Mouse (Mus musculus) hindbrain, embryonic 12.5 days (tissue): Measurements from ENCODE around the gene Arhgap17. TPM values are rescaled to one million over a fixed set of nuclear protein-coding genes. Genes with fewer than 3 reads are reported as not detected.

ENCODE experiments used
- ATAC-seq: fragments of 200-750 bp; cut with Nextera tagmentation; 2 replicates; pipeline ENCODE4 v1.8.0; 2017; ENCODE audit warnings: moderate TSS enrichment; ENCODE audit not compliant: low FRiP score
- H3K27ac ChIP-seq: fragments of 300-500 bp; sonication (generic); 2 replicates; pipeline ENCODE4 v1.5.1; 2016; ENCODE audit warnings: mild to moderate bottlenecking
- H3K27me3 ChIP-seq: fragments of 300-500 bp; sonication (generic); 2 replicates; pipeline ENCODE4 v1.6.1; 2016; ENCODE audit warnings: mild to moderate bottlenecking
- H3K36me3 ChIP-seq: fragments of 300-500 bp; sonication (generic); 2 replicates; pipeline ENCODE4 v1.6.1; 2016; ENCODE audit warnings: mild to moderate bottlenecking
- H3K4me1 ChIP-seq: fragments of 300-500 bp; sonication (generic); 2 replicates; pipeline ENCODE4 v1.6.1; 2016
- H3K4me2 ChIP-seq: fragments of 300-500 bp; sonication (generic); replicated peaks from 2 replicates; pipeline ENCODE4 v1.6.1; 2016; ENCODE audit warnings: mild to moderate bottlenecking
- H3K4me3 ChIP-seq: fragments of 300-500 bp; sonication (generic); 2 replicates; pipeline ENCODE4 v1.5.1; 2016; ENCODE audit warnings: mild to moderate bottlenecking
- H3K9ac ChIP-seq: fragments of 300-500 bp; sonication (generic); 2 replicates; pipeline ENCODE4 v1.6.1; 2016; ENCODE audit warnings: mild to moderate bottlenecking, moderate library complexity
- H3K9me3 ChIP-seq: fragments of 300-500 bp; sonication (generic); replicated peaks from 2 replicates; pipeline ENCODE4 v1.6.1; 2016; ENCODE audit warnings: mild to moderate bottlenecking
- WGBS: fragments of 180-500 bp; shearing (Covaris S2); methylation state at CpG from one replicate; pipeline ENCODE4 v1.1.7; 2016; 5-methylcytosine and 5-hydroxymethylcytosine counted together
- polyA plus RNA-seq: library from polyadenylated mRNA; unstranded; fragments of >200 nt; fragmentation: Nextera tagmentation; extraction: Ambion mirVana; gene quantifications from 2 replicates; pipeline ENCODE4 v1.2.1, GENCODE M21; 2016

Arhgap17 gene
- polyA plus RNA-seq, 1 experiment from 2014 or later: 25.2 TPM

GRCm38 (mm10) chr7:123397369-123397768 lies 27.7 kb upstream of the Arhgap17 start:
- H3K4me2 ChIP-seq: no peak overlapping the region
- no peak for ATAC-seq
- no peak overlapping the region for H3K4me3 ChIP-seq
- 82% methylated on average over 8 of the region's 8 CpGs for WGBS
- no peaks in the 10 kb centered on the region for H3K4me1 ChIP-seq
- peaks cover 28% of the 10 kb centered on the region for H3K36me3 ChIP-seq
- no peaks in the 10 kb centered on the region for H3K27me3 ChIP-seq
- no peak overlapping the region for H3K9ac ChIP-seq
- no peak overlapping the region for H3K27ac ChIP-seq
- H3K9me3 ChIP-seq: no peaks in the 10 kb centered on the region

DNA sequence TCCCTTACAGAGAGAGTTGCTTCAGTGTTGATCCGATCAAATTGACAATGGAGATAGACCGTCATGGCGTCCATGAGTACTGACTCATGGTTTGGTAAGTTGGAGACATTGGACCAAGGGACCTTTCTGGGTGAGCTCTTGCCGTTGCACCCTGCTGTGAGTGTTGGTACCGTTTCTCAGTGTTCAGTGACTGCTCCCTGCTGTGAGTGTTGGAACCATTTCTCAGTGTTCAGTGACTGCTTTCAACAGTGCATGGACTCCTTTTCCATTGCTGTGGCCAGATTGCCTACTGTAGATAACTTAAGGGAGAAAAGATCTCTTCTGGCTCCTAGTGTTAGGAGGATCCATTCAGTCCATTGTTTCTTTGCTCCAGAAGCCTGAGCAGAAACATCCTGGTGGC lies 27.2 kb upstream of the Arhgap17 start:
- H3K4me2 ChIP-seq: no peak overlapping the region
- no peak overlapping the region for H3K9ac ChIP-seq
- no peaks in the 10 kb centered on the region for H3K4me1 ChIP-seq
- 86% methylated on average over 5 of the region's 5 CpGs for WGBS
- no peaks in the 10 kb centered on the region for H3K9me3 ChIP-seq
- H3K4me3 ChIP-seq: no peak overlapping the region
- H3K27ac ChIP-seq: no peak overlapping the region
- H3K36me3 ChIP-seq: peaks cover 28% of the 10 kb centered on the region
- no peaks in the 10 kb centered on the region for H3K27me3 ChIP-seq
- ATAC-seq: no peak

DNA sequence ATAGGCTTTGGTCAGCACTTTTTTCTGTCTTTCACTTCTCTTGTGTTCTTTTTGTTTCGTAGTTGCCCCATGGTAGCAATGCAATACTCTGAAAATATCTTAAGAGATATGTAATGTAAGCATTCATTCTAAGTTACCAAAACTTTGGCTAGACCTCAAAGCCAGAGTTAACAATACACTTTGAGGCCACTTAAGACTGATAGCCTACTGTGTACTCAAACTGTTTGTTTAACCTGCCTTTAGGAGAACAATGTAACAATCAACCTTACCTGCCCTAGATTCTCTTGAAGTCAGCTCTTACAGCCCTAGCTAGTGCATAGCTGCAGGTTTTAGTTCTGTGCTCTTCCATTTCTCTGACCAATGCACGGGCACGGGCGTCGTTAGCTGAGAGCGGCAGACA lies 24.6 kb upstream of the Arhgap17 start:
- no peaks in the 10 kb centered on the region for H3K27me3 ChIP-seq
- 95% methylated on average over 6 of the region's 6 CpGs for WGBS

GRCm38 (mm10) chr7:123389686-123390280 lies 20.1 kb upstream of the Arhgap17 start:
- WGBS: 86% methylated on average over 6 of the region's 6 CpGs
- no peaks in the 10 kb centered on the region for H3K4me1 ChIP-seq
- no peaks in the 10 kb centered on the region for H3K27me3 ChIP-seq
- H3K4me3 ChIP-seq: no peak overlapping the region
- H3K9me3 ChIP-seq: no peaks in the 10 kb centered on the region
- no peak overlapping the region for H3K9ac ChIP-seq
- no peak for ATAC-seq
- no peak overlapping the region for H3K27ac ChIP-seq
- H3K4me2 ChIP-seq: no peak overlapping the region
- H3K36me3 ChIP-seq: peaks cover 54% of the 10 kb centered on the region

More for the DNA sequence above, 24.6 kb upstream of the Arhgap17 start:
- Histone ChIP-seq H3K9me3 (no peaks in the 10 kb centered on the region), H3K36me3 (peaks cover 25% of the 10 kb centered on the region), H3K27ac (no peak overlapping the region), H3K4me1 (no peaks in the 10 kb centered on the region), H3K9ac (no peak overlapping the region), H3K4me2 (no peak overlapping the region), H3K4me3 (no peak overlapping the region)
- ATAC-seq: no peak

DNA sequence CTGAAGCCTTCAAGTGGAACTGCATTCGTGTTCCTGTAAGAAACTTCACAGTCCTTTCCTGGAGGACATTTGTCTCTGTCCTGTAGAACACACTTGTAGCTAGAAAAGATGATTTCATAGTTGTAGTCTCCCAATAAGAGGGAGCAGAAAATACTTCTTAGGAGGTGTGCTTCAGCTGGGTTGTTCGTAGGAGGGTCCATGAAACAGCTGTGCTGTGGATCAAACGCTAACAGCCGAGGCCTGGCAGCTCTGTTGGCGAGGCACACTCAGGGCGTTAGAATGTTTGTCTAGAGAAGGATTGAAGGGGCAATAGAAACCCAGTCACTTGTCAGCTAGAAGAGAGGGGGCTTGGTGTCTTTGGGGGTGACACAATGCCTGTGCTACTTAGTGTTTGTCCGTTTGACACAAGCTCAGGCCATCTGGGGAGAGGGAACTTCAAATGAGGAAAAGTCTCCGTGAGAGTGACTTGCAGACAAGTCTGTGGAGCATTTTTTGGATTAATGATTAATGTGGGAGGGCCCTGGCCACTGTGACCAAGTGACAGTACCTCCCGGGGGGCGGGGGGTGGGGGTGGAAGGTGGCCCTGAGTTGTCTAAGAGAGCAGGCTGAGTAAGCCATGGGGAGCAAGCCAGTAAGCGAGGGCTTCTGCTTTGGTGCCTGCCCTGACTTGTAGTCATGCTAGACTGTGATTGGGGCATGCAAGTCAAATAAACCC lies 16.1 kb upstream of the Arhgap17 start:
- WGBS: 76% methylated on average over 11 of the region's 11 CpGs
- H3K27ac ChIP-seq: no peak overlapping the region
- H3K9ac ChIP-seq: no peak overlapping the region
- ATAC-seq: no peak
- H3K9me3 ChIP-seq: no peaks in the 10 kb centered on the region
- no peak overlapping the region for H3K4me2 ChIP-seq
- no peaks in the 10 kb centered on the region for H3K27me3 ChIP-seq
- no peak overlapping the region for H3K4me3 ChIP-seq
- H3K4me1 ChIP-seq: no peaks in the 10 kb centered on the region
- H3K36me3 ChIP-seq: peaks cover 34% of the 10 kb centered on the region

GRCm38 (mm10) chr7:123377443-123378400 lies 8.0 kb upstream of the Arhgap17 start:
- peaks cover 17% of the 10 kb centered on the region for H3K4me1 ChIP-seq
- H3K9me3 ChIP-seq: no peaks in the 10 kb centered on the region
- peak overlapping the region; percentile 88 for H3K4me3 ChIP-seq
- WGBS: 4% methylated on average over 41 of the region's 41 CpGs
- H3K9ac ChIP-seq: peak overlapping the region; percentile 82
- peak overlapping the region; percentile 83 for H3K4me2 ChIP-seq
- no peaks in the 10 kb centered on the region for H3K36me3 ChIP-seq
- peak overlapping the region; percentile 73 for H3K27ac ChIP-seq
- ATAC-seq: peak; percentile 99
- no peaks in the 10 kb centered on the region; the same call in 1 of the 2 replicates for H3K27me3 ChIP-seq

DNA sequence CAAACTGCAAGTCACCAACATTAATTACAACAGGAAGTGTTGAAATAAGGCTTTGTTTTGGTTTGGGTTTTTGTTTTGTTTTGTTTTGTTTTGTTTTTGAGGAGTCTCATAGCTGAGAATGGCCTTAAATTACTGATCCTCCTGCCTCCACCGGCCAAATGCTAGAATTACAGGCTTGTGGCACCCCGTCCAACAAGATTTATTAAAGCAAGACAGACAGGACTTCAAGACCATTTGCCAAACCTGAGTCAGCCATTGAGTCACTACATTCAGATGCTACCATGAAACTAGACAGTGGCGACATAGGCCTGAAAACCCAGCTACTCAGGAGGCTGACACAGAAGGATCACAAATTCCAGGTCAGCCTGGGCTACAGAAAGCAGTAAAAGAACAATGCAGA lies 1.8 kb upstream of the Arhgap17 start:
- Histone ChIP-seq H3K36me3 (no peaks in the 10 kb centered on the region), H3K4me2 (no peak overlapping the region), H3K9ac (no peak overlapping the region), H3K4me3 (no peak overlapping the region), H3K27me3 (no peaks in the 10 kb centered on the region; the same call in 1 of the 2 replicates), H3K4me1 (peaks cover 27% of the 10 kb centered on the region), H3K9me3 (no peaks in the 10 kb centered on the region), H3K27ac (no peak overlapping the region)
- no peak for ATAC-seq
- WGBS: 69% methylated on average over 3 of the region's 3 CpGs

DNA sequence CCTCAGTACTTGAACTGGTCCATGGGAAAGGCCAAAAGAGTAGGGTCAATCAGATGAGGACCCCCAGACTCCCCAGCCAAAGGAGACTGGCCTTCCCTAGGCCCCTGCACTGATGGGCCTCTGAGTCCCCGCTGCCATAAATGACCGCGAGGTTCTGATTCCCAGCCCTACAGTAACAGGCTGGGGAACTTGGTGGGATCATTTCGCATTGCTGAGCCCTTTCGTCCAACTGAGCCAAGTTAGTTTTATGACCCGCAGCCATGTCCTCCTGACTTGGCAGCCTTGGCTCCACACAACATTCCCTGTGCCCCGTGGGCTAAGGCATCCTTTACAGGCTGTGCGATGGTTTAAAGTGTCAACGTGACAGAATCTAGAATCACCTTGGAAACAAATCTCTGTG lies 985 bp upstream of the Arhgap17 start:
- Histone ChIP-seq H3K4me1 (peaks cover 30% of the 10 kb centered on the region), H3K36me3 (no peaks in the 10 kb centered on the region), H3K27ac (peak overlapping the region; percentile 92; the same call in 1 of the 2 replicates), H3K9ac (peak overlapping the region; percentile 90), H3K4me2 (peak overlapping the region; percentile 82), H3K9me3 (no peaks in the 10 kb centered on the region), H3K27me3 (no peaks in the 10 kb centered on the region; the same call in 1 of the 2 replicates), H3K4me3 (peak overlapping the region; percentile 82)
- 47% methylated on average over 9 of the region's 9 CpGs for WGBS
- no peak for ATAC-seq

DNA sequence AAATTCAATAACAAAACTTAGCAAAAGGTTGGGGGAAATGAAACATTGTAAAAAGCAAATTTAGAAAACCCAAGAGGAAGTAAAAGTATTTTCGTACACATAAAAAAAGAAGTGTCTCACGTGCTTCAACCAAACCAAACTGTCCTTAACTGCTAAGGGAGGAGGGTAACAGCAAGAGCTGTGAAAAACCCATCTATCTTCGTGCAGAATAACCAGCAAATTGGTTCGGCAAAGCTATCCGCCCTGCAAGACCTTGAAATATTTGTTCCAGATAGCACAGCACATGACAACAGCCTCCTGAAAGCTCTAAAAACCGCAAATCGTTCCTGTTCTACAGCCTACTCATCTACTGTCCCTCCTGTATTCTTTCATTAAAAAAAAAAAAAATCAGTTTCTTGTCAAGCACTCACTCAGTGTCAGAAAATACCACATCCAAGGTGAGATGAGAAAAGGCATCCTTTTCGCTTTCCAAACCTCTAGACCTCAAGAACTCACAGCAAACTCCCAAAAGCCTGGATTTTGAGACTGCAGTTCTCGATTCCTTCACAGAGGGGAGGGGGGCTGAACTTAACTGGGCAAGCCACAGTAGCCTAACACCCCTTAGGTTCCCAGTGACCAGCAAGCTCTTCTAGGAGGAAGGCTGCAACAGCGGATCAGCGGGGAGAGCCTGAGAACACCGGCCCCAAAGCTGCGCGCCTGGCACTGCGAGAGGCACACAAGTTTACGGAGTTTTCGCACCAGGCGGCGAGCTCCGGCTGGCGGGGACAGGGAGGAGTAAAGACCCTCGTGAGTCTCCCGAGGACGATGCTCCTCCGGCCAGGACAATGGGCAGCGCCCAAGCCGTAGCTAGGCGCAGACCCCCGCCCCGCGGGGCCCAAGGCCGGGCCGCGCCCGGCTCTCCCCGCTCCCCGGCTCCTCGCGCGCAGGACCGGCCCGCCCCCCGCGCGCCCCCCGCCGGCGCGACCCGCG lies 653 bp downstream of the Arhgap17 start:
- Histone ChIP-seq H3K27ac (peak overlapping the region; percentile 92), H3K4me1 (peaks cover 30% of the 10 kb centered on the region), H3K36me3 (no peaks in the 10 kb centered on the region), H3K9me3 (no peaks in the 10 kb centered on the region), H3K27me3 (no peaks in the 10 kb centered on the region; the same call in 1 of the 2 replicates), H3K9ac (peak overlapping the region; percentile 90), H3K4me3 (peak overlapping the region; percentile 82), H3K4me2 (peak overlapping the region; percentile 82)
- WGBS: 4% methylated on average over 47 of the region's 51 CpGs
- peak; percentile 84 for ATAC-seq

- H3K9me3 ChIP-seq: no peaks in the 10 kb centered on the region
- no peaks in the 10 kb centered on the region for H3K27me3 ChIP-seq
- 77% methylated on average over 2 of the region's 2 CpGs for WGBS
- no peak for ATAC-seq
- H3K4me3 ChIP-seq: peak overlapping the region; percentile 82
- no peaks in the 10 kb centered on the region for H3K36me3 ChIP-seq
- peaks cover 30% of the 10 kb centered on the region for H3K4me1 ChIP-seq
- H3K9ac ChIP-seq: 0 out of 2 replicates have a peak overlapping the region, but pooled peaks have one; percentile 20
- H3K27ac ChIP-seq: no peak overlapping the region
- H3K4me2 ChIP-seq: peak overlapping the region; percentile 82
These were observed 1.5 kb downstream of the Arhgap17 start for GRCm38 (mm10) chr7:123368187-123368586.
